Mouse (Mus musculus) telencephalon, adult 2 months (tissue): ENCODE measurements around the gene Trim38.
A peak's percentile ranks its signal among the peaks of the same experiment; 100 is the strongest.

Source experiments
- DNase-seq: peaks from one replicate; pipeline ENCODE4 v3.0.0-alpha.2; 2011; ENCODE audit warnings: low read depth, low spot score

Trim38 gene

GRCm38 (mm10) chr13:23761871-23762821, 7.6 kb upstream of the Trim38 start, which contains the start of gene Hist1h3a:
Hist1h3a (minus strand) TSS chr13:23762386.
- peak; percentile 96 for DNase-seq

DNA sequence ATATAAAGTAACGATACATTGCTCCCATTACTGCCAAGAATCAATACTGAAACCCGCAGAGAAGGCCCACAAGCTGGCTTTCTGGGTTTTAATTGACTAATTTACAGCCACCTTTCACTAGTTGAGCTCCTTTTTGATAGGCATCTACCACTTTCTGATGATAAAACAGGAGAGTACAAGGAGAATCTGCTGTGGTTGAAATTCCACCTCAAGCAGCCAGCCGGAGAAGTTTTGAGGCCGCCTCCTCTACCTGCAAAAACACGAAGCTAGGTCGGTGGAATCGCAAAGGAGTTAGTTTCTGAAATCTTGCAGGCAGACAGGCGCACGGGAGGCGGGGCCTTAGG, 6.5 kb upstream of the Trim38 start:
- no peak for DNase-seq

DNA sequence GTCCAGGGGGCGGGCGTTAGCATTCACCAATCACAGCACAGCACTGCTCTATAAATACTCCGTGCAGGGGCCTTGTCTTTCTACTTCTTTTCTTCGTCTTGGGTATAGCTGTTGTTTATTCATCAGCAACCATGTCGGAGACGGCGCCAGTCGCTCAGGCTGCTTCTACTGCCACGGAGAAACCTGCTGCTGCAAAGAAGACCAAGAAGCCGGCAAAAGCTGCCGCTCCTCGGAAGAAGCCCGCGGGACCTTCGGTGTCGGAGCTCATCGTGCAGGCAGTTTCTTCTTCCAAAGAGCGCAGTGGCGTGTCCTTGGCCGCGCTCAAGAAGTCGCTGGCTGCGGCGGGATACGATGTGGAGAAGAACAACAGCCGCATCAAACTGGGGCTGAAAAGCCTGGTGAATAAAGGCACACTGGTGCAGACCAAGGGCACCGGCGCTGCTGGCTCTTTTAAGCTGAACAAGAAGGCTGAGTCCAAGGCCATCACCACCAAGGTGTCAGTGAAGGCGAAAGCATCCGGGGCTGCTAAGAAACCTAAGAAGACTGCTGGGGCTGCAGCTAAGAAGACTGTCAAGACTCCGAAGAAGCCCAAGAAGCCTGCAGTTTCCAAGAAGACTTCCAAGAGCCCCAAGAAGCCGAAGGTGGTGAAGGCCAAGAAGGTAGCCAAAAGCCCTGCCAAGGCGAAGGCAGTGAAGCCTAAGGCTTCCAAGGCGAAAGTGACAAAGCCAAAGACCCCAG, 6.0 kb upstream of the Trim38 start, which contains the start of gene Hist1h1a:
Gene Hist1h1a, plus strand, starts transcription at position 81 of the 738 bp plus-strand sequence.
- peak; percentile 86 for DNase-seq

DNA sequence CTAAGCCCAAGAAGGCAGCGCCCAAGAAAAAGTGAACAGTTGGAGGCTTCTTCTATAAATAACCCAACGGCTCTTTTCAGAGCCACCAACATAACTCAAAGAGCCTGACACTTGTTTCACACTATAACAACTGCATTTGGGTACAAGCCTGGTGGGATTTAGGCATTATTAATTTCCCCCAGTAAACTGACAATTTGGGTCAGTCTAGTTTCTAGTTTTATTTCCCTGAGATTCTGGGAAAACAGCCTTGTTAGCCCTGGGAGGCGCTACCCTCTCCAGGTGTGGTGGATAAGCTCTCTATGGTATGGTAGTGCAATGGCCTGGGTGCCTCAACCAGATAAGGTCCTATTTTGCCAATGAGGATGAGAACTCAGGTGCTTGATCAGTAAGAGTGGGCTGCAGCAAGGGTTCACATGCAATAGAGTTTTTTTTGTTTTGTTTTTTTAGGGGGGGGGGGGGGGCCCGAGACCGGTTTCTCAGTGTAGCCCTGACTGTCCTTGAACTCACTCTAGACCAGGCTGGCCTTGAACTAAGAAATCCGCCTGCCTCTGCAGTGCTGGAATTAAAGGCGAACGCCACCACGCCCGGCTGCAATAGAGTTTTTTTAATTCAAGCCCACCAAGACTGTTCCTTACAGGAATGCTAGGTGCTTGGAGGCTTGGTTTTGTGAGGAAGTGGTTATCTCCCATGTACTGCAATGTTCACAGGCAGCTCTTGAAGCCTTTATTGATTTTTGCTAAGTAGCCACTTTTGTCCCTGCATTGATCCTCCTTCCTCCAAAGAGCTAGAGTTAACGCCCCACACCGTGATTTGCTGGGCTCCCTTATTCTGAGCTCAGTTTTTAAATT, 5.2 kb upstream of the Trim38 start:
- DNase-seq = no peak

GRCm38 (mm10) chr13:23765172-23765513, 4.6 kb upstream of the Trim38 start:
- DNase-seq = no peak

- DNase-seq = no peak
Observed at GRCm38 (mm10) chr13:23766772-23767171, 2.9 kb upstream of the Trim38 start.

DNA sequence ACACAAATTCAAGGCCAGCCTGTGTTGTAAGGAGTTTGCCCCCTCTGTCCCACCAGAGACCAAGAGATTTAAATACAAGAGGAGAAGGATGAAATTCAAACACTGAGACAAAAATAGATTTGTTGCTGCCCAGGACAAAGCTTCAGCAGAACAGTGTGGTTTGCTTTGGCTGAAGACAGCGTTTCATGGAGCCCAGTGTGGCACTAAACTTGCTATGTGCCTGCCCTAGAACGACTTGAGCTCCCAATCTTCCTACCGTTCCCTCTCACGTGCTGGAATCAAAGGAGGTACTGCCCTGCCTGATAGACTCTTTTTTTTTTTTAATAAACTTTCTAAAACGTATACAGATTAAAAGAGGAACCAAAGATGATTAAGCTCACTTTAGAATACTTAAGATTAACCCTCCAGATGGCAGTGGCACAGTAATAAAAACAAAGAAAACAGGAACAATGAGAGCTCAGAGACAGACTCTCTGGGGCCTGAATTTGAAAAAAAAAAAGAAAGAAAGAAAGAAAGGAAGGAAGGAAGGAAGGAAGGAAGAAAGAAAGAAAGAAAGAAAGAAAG, 797 bp upstream of the Trim38 start:
- no peak for DNase-seq

DNA sequence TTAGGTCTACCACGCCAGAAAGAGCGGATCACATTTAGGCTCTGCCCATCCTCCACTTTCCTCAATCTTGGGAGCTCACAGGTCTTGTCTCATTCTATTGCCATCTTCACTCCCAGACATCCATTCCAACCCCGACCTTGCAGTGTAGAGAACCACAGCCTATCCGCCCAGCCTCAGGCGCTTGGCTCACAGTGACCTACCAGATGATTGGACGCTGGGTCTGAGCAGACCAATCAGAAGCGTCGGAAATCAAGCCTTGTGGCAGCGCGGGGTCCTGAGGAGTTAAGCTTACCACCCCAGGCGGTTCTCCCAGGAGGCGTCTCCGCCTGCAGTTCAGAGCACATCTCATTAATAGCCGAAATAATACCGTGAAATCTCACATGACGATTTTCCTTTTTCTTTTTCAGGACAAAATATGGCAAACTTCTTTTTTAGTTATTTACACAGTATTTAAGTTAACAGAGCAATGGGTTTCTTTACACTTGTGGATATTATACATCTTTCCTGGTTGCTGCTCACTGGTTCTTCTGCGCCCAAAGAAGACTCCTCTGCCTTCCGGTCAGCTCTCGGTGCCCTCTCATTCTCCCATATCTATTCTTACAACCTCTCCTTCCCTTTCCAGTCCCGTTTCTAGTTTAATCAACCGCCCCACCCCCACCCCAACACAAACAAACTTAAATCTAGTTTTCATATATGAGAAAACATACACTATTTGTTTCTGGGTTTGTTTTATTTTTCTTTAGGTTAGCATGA, 3.0 kb downstream of the Trim38 start:
- DNase-seq = no peak

- DNase-seq = no peak
Observed at GRCm38 (mm10) chr13:23778339-23778738, 8.6 kb downstream of the Trim38 start.

DNA sequence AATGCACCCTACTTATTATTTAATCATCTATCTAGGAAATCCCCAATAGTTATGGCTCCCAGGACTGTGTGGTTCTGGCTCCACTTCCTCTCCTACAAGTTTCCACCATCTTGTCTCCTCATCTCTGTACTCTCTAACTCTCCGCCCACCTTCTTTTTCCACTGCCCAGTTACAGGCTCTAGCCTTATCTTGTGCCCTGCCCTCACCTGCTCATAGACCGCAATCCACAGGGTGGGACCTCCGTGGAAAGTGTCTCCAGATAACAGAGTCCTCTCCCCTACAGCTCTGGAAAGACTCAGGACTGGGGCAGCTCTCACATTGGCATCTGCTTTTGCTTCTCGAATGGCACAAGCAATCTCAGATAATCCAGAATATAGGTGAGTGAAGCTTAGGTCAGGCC, 9.3 kb downstream of the Trim38 start:
- no peak for DNase-seq

DNA sequence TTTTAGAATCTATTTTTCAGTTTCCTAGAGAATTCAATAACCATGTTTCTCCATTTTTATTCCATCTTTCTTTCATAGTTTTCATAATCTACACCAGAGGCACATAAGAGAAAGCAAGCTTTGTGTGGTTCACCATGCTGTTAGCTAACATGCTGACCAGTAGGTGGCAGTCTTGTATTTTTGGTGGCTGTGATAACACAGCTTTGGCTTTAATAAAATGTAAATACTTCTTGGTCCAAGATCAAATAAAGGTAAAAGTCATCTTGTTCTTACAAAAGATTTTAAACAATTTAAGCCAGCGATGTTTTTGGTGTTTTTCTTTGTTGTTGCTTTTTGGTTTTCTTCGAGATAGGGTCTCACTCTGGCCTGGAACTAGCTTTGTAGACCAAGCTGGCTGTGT, 22.8 kb downstream of the Trim38 start:
- peak; percentile 46 for DNase-seq

GRCm38 (mm10) chr13:23799405-23799804, 29.7 kb downstream of the Trim38 start:
- DNase-seq = no peak

GRCm38 (mm10) chr13:23804532-23804931, 34.8 kb downstream of the Trim38 start:
- DNase-seq = no peak

GRCm38 (mm10) chr13:23806422-23807052, 36.8 kb downstream of the Trim38 start, which contains the start of gene Slc17a2:
Slc17a2 (plus strand) TSS chr13:23806993.
- no peak for DNase-seq

DNA sequence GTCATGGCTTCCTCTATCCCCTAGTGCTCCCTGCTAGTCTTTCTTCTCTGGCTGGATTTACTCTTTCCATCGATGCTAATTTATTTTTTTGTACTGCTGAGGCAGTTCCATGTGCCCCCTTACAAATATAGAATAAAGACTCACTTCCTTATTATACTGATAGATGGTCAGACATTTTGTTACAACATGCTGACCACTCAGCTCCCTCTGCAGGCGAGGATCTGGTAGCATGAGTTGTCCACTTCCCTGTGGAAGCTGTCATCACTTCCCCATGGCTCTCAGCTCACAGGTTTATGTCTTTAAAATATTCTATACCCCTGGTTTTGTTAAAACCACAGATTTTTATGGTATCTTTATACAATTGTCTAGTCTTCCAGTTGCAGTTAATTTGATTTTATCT, 46.4 kb downstream of the Trim38 start:
- no peak for DNase-seq

- no peak for DNase-seq
Observed at GRCm38 (mm10) chr13:23820179-23820940, 50.6 kb downstream of the Trim38 start.

DNA sequence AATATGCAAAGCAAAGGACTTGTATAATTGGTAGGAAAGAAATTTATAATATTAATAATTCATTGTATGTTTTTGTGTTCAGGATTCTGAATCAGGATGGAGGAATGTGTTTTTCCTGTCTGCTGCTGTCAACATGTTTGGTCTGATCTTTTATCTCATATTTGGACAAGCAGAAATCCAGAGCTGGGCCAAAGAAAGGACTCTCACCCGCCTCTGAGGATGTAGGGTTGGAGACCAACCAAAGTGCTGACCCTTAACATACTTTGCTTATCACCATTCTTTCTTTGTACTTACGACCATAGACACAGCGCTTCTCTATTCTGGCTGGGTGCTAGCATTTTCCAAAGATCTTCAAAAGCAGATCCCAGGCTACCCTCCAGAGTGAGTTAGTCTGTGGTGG, 52.5 kb downstream of the Trim38 start:
- DNase-seq = no peak

GRCm38 (mm10) chr13:23826606-23827005, 56.9 kb downstream of the Trim38 start:
- DNase-seq = no peak

- peak; percentile 19 for DNase-seq
Observed at GRCm38 (mm10) chr13:23833053-23833452, 63.3 kb downstream of the Trim38 start.
